Mouse (Mus musculus): ENCODE measurements around the gene Vapb. TPM values are rescaled to one million over a fixed set of nuclear protein-coding genes. Genes with fewer than 3 reads are reported as not detected.

The Vapb gene
- polyA plus RNA-seq, 1 experiment from 2014 or later, result 13.0 TPM

- peaks cover 8% of the 10 kb centered on the region for H3K36me3 ChIP-seq
- H3K4me3 ChIP-seq, result no peak overlapping the region
- H3K9me3 ChIP-seq, result no peaks in the 10 kb centered on the region
- H3K27ac ChIP-seq, result no peak overlapping the region
- ATAC-seq (ENCODE audit: insufficient number of reproducible peaks, insufficient read depth, low FRiP score, low TSS enrichment, low read depth), result no peak
- WGBS, result 95% methylated on average over 7 of the region's 7 CpGs
- H3K4me1 ChIP-seq, result peaks cover 29% of the 10 kb centered on the region
- H3K9ac ChIP-seq, result no peak overlapping the region
- no peaks in the 10 kb centered on the region for H3K27me3 ChIP-seq
- H3K4me2 ChIP-seq, result no peak overlapping the region
These were observed 1.8 kb downstream of the Vapb start for GRCm38 (mm10) chr2:173739107-173739506.

GRCm38 (mm10) chr2:173742090-173742489, 4.8 kb downstream of the Vapb start:
- Histone ChIP-seq H3K4me2 (no peak overlapping the region), H3K27ac (peak overlapping the region; percentile 44; the same call in 1 of the 2 replicates), H3K4me3 (no peak overlapping the region), H3K9me3 (no peaks in the 10 kb centered on the region), H3K9ac (no peak overlapping the region), H3K4me1 (peaks cover 23% of the 10 kb centered on the region), H3K36me3 (peaks cover 8% of the 10 kb centered on the region), H3K27me3 (no peaks in the 10 kb centered on the region)
- no peak for ATAC-seq (ENCODE audit: insufficient number of reproducible peaks, insufficient read depth, low FRiP score, low TSS enrichment, low read depth)
- WGBS, result 80% methylated on average over 13 of the region's 13 CpGs

- H3K27ac ChIP-seq, result no peak overlapping the region
- H3K9ac ChIP-seq, result no peak overlapping the region
- H3K9me3 ChIP-seq, result no peaks in the 10 kb centered on the region
- no peak overlapping the region for H3K4me2 ChIP-seq
- H3K4me1 ChIP-seq, result peaks cover 23% of the 10 kb centered on the region
- 79% methylated on average over 9 of the region's 9 CpGs for WGBS
- no peak overlapping the region for H3K4me3 ChIP-seq
- peaks cover 8% of the 10 kb centered on the region for H3K36me3 ChIP-seq
- no peaks in the 10 kb centered on the region for H3K27me3 ChIP-seq
- no peak for ATAC-seq (ENCODE audit: insufficient number of reproducible peaks, insufficient read depth, low FRiP score, low TSS enrichment, low read depth)
These were observed 5.4 kb downstream of the Vapb start for GRCm38 (mm10) chr2:173742744-173743143.

GRCm38 (mm10) chr2:173744070-173744815, 6.9 kb downstream of the Vapb start:
- peaks cover 2% of the 10 kb centered on the region for H3K36me3 ChIP-seq
- H3K27ac ChIP-seq, result no peak overlapping the region
- no peaks in the 10 kb centered on the region for H3K27me3 ChIP-seq
- no peak for ATAC-seq (ENCODE audit: insufficient number of reproducible peaks, insufficient read depth, low FRiP score, low TSS enrichment, low read depth)
- no peak overlapping the region for H3K4me3 ChIP-seq
- WGBS, result 91% methylated on average over 7 of the region's 7 CpGs
- H3K4me2 ChIP-seq, result no peak overlapping the region
- H3K9me3 ChIP-seq, result no peaks in the 10 kb centered on the region
- no peak overlapping the region for H3K9ac ChIP-seq
- H3K4me1 ChIP-seq, result peaks cover 17% of the 10 kb centered on the region

GRCm38 (mm10) chr2:173748961-173749659, 11.8 kb downstream of the Vapb start:
- Histone ChIP-seq H3K9me3 (no peaks in the 10 kb centered on the region), H3K36me3 (no peaks in the 10 kb centered on the region), H3K27ac (no peak overlapping the region), H3K4me2 (no peak overlapping the region), H3K4me1 (peaks cover 7% of the 10 kb centered on the region; the same call in 1 of the 2 replicates), H3K9ac (no peak overlapping the region), H3K4me3 (no peak overlapping the region), H3K27me3 (no peaks in the 10 kb centered on the region)
- peak; percentile 52; the same call in 1 of the 2 replicates for ATAC-seq (ENCODE audit: insufficient number of reproducible peaks, insufficient read depth, low FRiP score, low TSS enrichment, low read depth)
- WGBS, result 76% methylated on average over 2 of the region's 2 CpGs

GRCm38 (mm10) chr2:173755433-173756144, 18.3 kb downstream of the Vapb start:
- H3K4me2 ChIP-seq, result no peak overlapping the region
- H3K9ac ChIP-seq, result no peak overlapping the region
- no peaks in the 10 kb centered on the region for H3K27me3 ChIP-seq
- H3K4me3 ChIP-seq, result no peak overlapping the region
- 0 out of 2 replicates have a peak, but pooled peaks cover 5% of the 10 kb centered on the region for H3K4me1 ChIP-seq
- ATAC-seq (ENCODE audit: insufficient number of reproducible peaks, insufficient read depth, low FRiP score, low TSS enrichment, low read depth), result no peak
- WGBS, result 69% methylated on average over 8 of the region's 8 CpGs
- no peak overlapping the region for H3K27ac ChIP-seq
- peaks cover 5% of the 10 kb centered on the region for H3K36me3 ChIP-seq
- no peaks in the 10 kb centered on the region for H3K9me3 ChIP-seq

GRCm38 (mm10) chr2:173757624-173758155, 20.4 kb downstream of the Vapb start:
- Histone ChIP-seq H3K4me1 (0 out of 2 replicates have a peak, but pooled peaks cover 5% of the 10 kb centered on the region), H3K9me3 (no peaks in the 10 kb centered on the region), H3K36me3 (peaks cover 6% of the 10 kb centered on the region), H3K9ac (no peak overlapping the region), H3K4me2 (no peak overlapping the region), H3K27me3 (no peaks in the 10 kb centered on the region), H3K4me3 (no peak overlapping the region), H3K27ac (no peak overlapping the region)
- no peak for ATAC-seq (ENCODE audit: insufficient number of reproducible peaks, insufficient read depth, low FRiP score, low TSS enrichment, low read depth)
- 84% methylated on average over 8 of the region's 8 CpGs for WGBS

- peaks cover 24% of the 10 kb centered on the region for H3K36me3 ChIP-seq
- no peak overlapping the region for H3K9ac ChIP-seq
- no peaks in the 10 kb centered on the region for H3K9me3 ChIP-seq
- H3K27me3 ChIP-seq, result no peaks in the 10 kb centered on the region
- H3K4me1 ChIP-seq, result peaks cover 15% of the 10 kb centered on the region; the same call in 1 of the 2 replicates
- 85% methylated on average over 6 of the region's 6 CpGs for WGBS
- no peak overlapping the region for H3K4me3 ChIP-seq
- ATAC-seq (ENCODE audit: insufficient number of reproducible peaks, insufficient read depth, low FRiP score, low TSS enrichment, low read depth), result no peak
- no peak overlapping the region for H3K27ac ChIP-seq
- no peak overlapping the region for H3K4me2 ChIP-seq
These were observed 23.3 kb downstream of the Vapb start for GRCm38 (mm10) chr2:173760607-173761006.

- no peak for ATAC-seq (ENCODE audit: insufficient number of reproducible peaks, insufficient read depth, low FRiP score, low TSS enrichment, low read depth)
- Histone ChIP-seq H3K27me3 (no peaks in the 10 kb centered on the region), H3K4me1 (peaks cover 15% of the 10 kb centered on the region; the same call in 1 of the 2 replicates), H3K9ac (no peak overlapping the region), H3K4me2 (no peak overlapping the region), H3K4me3 (no peak overlapping the region), H3K36me3 (peaks cover 33% of the 10 kb centered on the region), H3K9me3 (no peaks in the 10 kb centered on the region), H3K27ac (no peak overlapping the region)
- 52% methylated on average over 3 of the region's 3 CpGs for WGBS
These were observed 27.3 kb downstream of the Vapb start for GRCm38 (mm10) chr2:173764629-173765028.

GRCm38 (mm10) chr2:173767959-173768595, 30.8 kb downstream of the Vapb start:
- no peak overlapping the region for H3K4me2 ChIP-seq
- no peak overlapping the region for H3K4me3 ChIP-seq
- no peak for ATAC-seq (ENCODE audit: insufficient number of reproducible peaks, insufficient read depth, low FRiP score, low TSS enrichment, low read depth)
- H3K27me3 ChIP-seq, result no peaks in the 10 kb centered on the region
- peaks cover 36% of the 10 kb centered on the region for H3K36me3 ChIP-seq
- peaks cover 24% of the 10 kb centered on the region for H3K4me1 ChIP-seq
- no peaks in the 10 kb centered on the region for H3K9me3 ChIP-seq
- no peak overlapping the region for H3K9ac ChIP-seq
- H3K27ac ChIP-seq, result no peak overlapping the region
- 81% methylated on average over 8 of the region's 8 CpGs for WGBS

GRCm38 (mm10) chr2:173769183-173769582, 31.9 kb downstream of the Vapb start:
- H3K4me1 ChIP-seq, result peaks cover 20% of the 10 kb centered on the region
- peaks cover 29% of the 10 kb centered on the region for H3K36me3 ChIP-seq
- no peak overlapping the region for H3K9ac ChIP-seq
- H3K4me3 ChIP-seq, result no peak overlapping the region
- ATAC-seq (ENCODE audit: insufficient number of reproducible peaks, insufficient read depth, low FRiP score, low TSS enrichment, low read depth), result no peak
- 65% methylated on average over 10 of the region's 10 CpGs for WGBS
- H3K4me2 ChIP-seq, result no peak overlapping the region
- no peaks in the 10 kb centered on the region for H3K9me3 ChIP-seq
- H3K27me3 ChIP-seq, result no peaks in the 10 kb centered on the region
- 0 out of 2 replicates have a peak overlapping the region, but pooled peaks have one; percentile 22 for H3K27ac ChIP-seq

Data from embryonic facial prominence, embryonic 13.5 days (tissue).